Mouse (Mus musculus): ENCODE data around the gene Tcte1. TPM values are rescaled to one million over a fixed set of nuclear protein-coding genes. Genes with fewer than 3 reads are reported as not detected.

Gene Tcte1
- polyA plus RNA-seq, 1 experiment = 0.16 TPM

DNA sequence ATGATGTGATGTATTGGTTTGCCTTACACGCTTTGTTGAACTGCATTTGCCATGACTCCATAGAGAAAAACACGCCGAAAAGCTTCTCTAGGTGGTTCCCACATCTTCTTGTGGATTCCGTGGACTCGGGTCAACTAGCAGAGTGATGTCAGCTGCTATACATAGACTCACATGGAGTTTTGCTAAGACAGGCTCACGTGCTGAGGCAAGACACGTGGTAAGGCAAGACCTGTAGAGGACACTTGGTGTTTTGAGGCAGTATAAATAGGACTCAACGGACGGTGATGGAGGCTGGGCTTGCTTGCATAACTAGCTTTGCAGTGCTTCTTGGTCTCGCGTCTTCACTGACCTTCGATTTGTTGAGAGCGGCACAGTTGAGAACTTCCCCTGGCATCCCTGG, 24.8 kb upstream of the Tcte1 start:
- Histone ChIP-seq H3K4me1 (ENCODE audit: control insufficient read depth, insufficient read depth, insufficient read length) (no peaks in the 10 kb centered on the region), H3K36me3 (ENCODE audit: control insufficient read depth, insufficient read depth, low read length) (no peaks in the 10 kb centered on the region), H3K4me3 (ENCODE audit: extremely low read depth, insufficient read depth, insufficient read length) (no peak overlapping the region), H3K27ac (ENCODE audit: insufficient read depth, low read length) (no peak overlapping the region), H3K27me3 (ENCODE audit: control insufficient read depth, insufficient read depth, low read length) (no peaks in the 10 kb centered on the region)
- 91% methylated on average over 13 of the region's 13 CpGs for WGBS
- TF ChIP-seq POLR2A (IDR thresholded peaks at IDR 0.05; ENCODE audit: low read depth, low read length) (no peak), CTCF (IDR thresholded peaks at IDR 0.05; ENCODE audit: extremely low read depth, insufficient read depth, insufficient read length, insufficient replicate concordance) (no peak)
- DNase-seq (ENCODE audit: low read depth in 1 of 2, low spot score in 2 of 2) = no peak

DNA sequence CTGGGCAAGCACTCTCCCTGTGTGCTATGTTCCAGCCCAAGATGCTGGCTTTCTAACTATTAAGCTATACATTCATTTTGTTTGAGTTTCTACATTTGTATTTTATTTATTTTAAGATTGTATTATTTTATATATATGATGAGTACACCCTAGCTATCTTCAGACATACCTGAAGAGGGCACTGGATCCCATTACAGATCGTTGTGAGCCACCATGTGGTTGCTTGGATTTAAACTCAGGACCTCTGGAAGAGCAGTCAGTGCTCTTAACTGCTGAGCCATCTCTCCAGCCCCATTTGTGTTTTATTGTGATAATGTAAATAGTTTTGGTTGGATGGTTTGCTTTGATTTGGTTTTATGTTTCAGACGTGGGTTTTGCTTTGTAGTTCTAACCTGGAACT, 23.7 kb upstream of the Tcte1 start:
- TF ChIP-seq CTCF (IDR thresholded peaks at IDR 0.05; ENCODE audit: extremely low read depth, insufficient read depth, insufficient read length, insufficient replicate concordance) (no peak), POLR2A (IDR thresholded peaks at IDR 0.05; ENCODE audit: low read depth, low read length) (no peak)
- Histone ChIP-seq H3K36me3 (ENCODE audit: control insufficient read depth, insufficient read depth, low read length) (no peaks in the 10 kb centered on the region), H3K4me1 (ENCODE audit: control insufficient read depth, insufficient read depth, insufficient read length) (no peaks in the 10 kb centered on the region), H3K27ac (ENCODE audit: insufficient read depth, low read length) (no peak overlapping the region), H3K27me3 (ENCODE audit: control insufficient read depth, insufficient read depth, low read length) (no peaks in the 10 kb centered on the region), H3K4me3 (ENCODE audit: extremely low read depth, insufficient read depth, insufficient read length) (no peak overlapping the region)
- DNase-seq (ENCODE audit: low read depth in 1 of 2, low spot score in 2 of 2) = no peak
- 30% methylated on average over 2 of the region's 2 CpGs for WGBS

DNA sequence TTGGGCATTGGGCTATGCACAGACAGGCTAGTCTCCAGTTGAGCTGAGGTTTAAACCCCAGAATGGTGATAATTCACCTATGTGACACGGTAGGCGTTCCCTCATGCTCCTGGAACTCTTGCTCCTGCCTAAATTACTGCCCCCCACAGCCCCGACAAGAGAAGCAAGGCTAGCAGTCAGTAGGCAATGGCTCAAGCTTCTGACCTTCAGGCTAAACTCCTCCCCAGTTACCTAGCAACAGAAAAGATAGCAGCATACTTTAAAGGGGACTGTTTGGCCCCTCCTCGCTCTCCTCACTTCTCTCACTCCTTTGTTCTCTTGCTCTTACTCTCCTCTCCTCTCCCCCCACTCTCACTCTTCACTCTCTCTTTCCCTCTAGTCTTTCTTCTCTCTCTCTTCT, 22.3 kb upstream of the Tcte1 start:
- DNase-seq (ENCODE audit: low read depth in 1 of 2, low spot score in 2 of 2) = no peak
- Histone ChIP-seq H3K36me3 (ENCODE audit: control insufficient read depth, insufficient read depth, low read length) (no peaks in the 10 kb centered on the region), H3K27me3 (ENCODE audit: control insufficient read depth, insufficient read depth, low read length) (no peaks in the 10 kb centered on the region), H3K4me1 (ENCODE audit: control insufficient read depth, insufficient read depth, insufficient read length) (no peaks in the 10 kb centered on the region), H3K27ac (ENCODE audit: insufficient read depth, low read length) (no peak overlapping the region), H3K4me3 (ENCODE audit: extremely low read depth, insufficient read depth, insufficient read length) (no peak overlapping the region)
- 94% methylated on average over 4 of the region's 4 CpGs for WGBS
- no peak for TF ChIP-seq CTCF (IDR thresholded peaks at IDR 0.05; ENCODE audit: extremely low read depth, insufficient read depth, insufficient read length, insufficient replicate concordance)
- no peak for TF ChIP-seq POLR2A (IDR thresholded peaks at IDR 0.05; ENCODE audit: low read depth, low read length)

DNA sequence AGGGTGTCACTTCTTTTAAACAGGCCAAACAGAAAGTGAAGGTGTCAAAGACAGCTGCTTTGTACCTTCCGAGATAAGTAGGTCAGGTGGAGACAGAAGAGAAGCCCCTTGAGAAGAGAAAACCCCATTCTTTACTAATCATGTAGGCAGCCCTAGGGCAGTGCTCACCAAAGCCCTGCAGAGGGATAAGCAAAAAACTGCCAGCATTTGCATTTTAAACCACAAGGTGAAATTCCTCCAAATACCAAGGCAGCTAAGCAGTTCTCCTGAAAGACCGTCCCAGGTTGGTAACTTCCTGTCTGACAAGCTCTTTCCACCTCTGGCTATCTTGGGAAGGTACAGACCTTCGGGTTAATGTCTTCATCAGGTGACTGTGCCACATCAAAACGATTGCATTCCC, 20.9 kb upstream of the Tcte1 start:
- Histone ChIP-seq H3K36me3 (ENCODE audit: control insufficient read depth, insufficient read depth, low read length) (no peaks in the 10 kb centered on the region), H3K27ac (ENCODE audit: insufficient read depth, low read length) (no peak overlapping the region), H3K4me1 (ENCODE audit: control insufficient read depth, insufficient read depth, insufficient read length) (no peaks in the 10 kb centered on the region), H3K4me3 (ENCODE audit: extremely low read depth, insufficient read depth, insufficient read length) (no peak overlapping the region), H3K27me3 (ENCODE audit: control insufficient read depth, insufficient read depth, low read length) (no peaks in the 10 kb centered on the region)
- no peak for DNase-seq (ENCODE audit: low read depth in 1 of 2, low spot score in 2 of 2)
- TF ChIP-seq POLR2A (IDR thresholded peaks at IDR 0.05; ENCODE audit: low read depth, low read length) (no peak), CTCF (IDR thresholded peaks at IDR 0.05; ENCODE audit: extremely low read depth, insufficient read depth, insufficient read length, insufficient replicate concordance) (no peak)
- WGBS = 40% methylated on average over 4 of the region's 4 CpGs

DNA sequence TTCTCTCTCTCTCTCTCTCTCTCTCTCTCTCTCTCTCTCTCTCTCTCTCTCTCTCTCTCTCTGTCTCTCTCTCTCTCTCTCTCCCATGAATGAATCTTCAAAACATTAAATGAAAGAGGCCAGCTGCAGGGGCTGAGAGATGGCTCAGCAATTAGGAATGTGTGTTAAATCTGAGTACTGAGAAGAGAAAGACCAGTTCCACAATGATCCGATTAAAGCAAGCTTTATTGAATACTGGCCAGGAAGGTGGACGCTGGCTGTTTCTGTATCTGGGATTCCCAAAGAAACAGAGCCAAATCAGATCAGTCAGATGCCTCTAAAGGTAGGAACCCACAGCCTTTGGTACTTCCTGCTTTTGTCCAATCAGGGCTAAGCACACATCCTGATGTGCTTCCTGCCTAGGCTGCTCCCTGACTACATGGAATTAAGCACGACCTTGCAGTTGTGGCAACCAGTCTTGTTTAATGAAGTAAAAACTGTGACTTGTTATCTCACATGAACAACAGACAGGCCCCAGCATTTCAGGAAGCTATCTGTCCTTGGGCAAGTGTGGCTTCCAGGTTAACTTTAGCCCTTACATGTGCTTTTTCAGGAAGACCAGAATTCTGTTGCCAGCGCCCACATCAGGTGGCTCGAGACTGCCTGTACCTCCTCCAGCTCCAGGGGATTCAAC, 19.8 kb upstream of the Tcte1 start:
- DNase-seq (ENCODE audit: low read depth in 1 of 2, low spot score in 2 of 2) = no peak
- no peaks in the 10 kb centered on the region for H3K27me3 ChIP-seq (ENCODE audit: control insufficient read depth, insufficient read depth, low read length)
- WGBS = 12% methylated on average over 5 of the region's 5 CpGs

DNA sequence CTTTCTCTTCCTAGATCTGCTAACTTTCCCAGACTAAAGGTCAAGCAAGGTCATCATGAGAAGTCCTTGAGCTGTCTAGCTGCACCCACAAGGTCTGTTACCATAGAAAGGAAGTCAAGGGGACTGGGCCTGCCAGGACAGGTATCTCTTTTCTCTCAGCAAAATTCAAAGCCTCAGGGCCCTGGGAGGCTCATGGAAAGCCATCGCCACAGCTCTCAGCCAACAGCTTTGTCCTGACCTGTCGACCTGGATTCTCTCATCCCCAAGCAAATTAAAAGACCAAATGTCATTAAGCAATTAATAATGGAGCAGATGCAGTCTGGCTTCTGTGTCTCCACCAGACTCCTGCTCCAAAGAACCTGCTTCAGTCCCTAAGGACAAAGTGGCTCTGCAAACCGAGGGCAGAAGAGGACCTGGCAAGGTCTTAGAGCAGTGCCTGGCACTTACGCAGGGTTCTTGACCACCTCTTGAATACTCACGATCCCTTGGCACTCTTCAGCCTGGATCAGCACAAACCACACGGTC, 17.2 kb upstream of the Tcte1 start:
- H3K27ac ChIP-seq (ENCODE audit: insufficient read depth, low read length) = no peak overlapping the region
- no peaks in the 10 kb centered on the region for H3K27me3 ChIP-seq (ENCODE audit: control insufficient read depth, insufficient read depth, low read length)
- WGBS = 78% methylated on average over 6 of the region's 6 CpGs
- no peak overlapping the region for H3K4me3 ChIP-seq (ENCODE audit: extremely low read depth, insufficient read depth, insufficient read length)
- no peak for DNase-seq (ENCODE audit: low read depth in 1 of 2, low spot score in 2 of 2)
- no peaks in the 10 kb centered on the region for H3K4me1 ChIP-seq (ENCODE audit: control insufficient read depth, insufficient read depth, insufficient read length)
- H3K36me3 ChIP-seq (ENCODE audit: control insufficient read depth, insufficient read depth, low read length) = no peaks in the 10 kb centered on the region
- TF ChIP-seq CTCF (IDR thresholded peaks at IDR 0.05; ENCODE audit: extremely low read depth, insufficient read depth, insufficient read length, insufficient replicate concordance) (no peak), POLR2A (IDR thresholded peaks at IDR 0.05; ENCODE audit: low read depth, low read length) (no peak)

More for the DNA sequence above, 19.8 kb upstream of the Tcte1 start:
- Histone ChIP-seq H3K4me3 (ENCODE audit: extremely low read depth, insufficient read depth, insufficient read length) (no peak overlapping the region), H3K27ac (ENCODE audit: insufficient read depth, low read length) (no peak overlapping the region), H3K36me3 (ENCODE audit: control insufficient read depth, insufficient read depth, low read length) (no peaks in the 10 kb centered on the region), H3K4me1 (ENCODE audit: control insufficient read depth, insufficient read depth, insufficient read length) (no peaks in the 10 kb centered on the region)
- TF ChIP-seq CTCF (IDR thresholded peaks at IDR 0.05; ENCODE audit: extremely low read depth, insufficient read depth, insufficient read length, insufficient replicate concordance) (no peak), POLR2A (IDR thresholded peaks at IDR 0.05; ENCODE audit: low read depth, low read length) (no peak)

DNA sequence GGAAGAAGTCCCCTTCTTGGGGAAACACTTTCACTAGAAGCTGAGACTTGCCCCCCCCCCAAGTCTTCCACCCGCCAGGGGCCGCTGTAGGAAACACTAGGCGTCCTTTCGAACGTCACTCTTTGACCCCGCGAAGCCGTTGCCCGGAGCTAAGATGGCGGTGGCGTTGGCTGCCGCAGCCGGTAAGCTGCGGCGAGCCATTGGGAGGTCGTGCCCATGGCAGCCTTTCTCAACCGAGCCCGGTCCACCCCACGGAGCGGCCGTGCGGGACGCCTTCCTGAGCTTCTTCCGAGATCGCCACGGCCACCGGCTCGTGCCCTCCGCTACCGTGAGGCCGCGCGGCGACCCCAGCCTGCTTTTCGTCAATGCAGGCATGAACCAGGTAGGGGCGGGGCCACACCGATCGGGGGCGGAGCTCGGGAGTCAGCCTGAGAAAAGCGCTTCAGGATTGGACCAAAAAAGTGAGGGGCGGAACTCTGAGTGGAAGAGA, 16.5 kb upstream of the Tcte1 start, which contains the start of gene Aars2:
TSS of gene Aars2 (plus strand) at position 142 of the 490 bp plus-strand sequence.
- WGBS = 1% methylated on average over 42 of the region's 42 CpGs
- Histone ChIP-seq H3K36me3 (ENCODE audit: control insufficient read depth, insufficient read depth, low read length) (no peaks in the 10 kb centered on the region), H3K4me1 (ENCODE audit: control insufficient read depth, insufficient read depth, insufficient read length) (no peaks in the 10 kb centered on the region), H3K27me3 (ENCODE audit: control insufficient read depth, insufficient read depth, low read length) (no peaks in the 10 kb centered on the region), H3K4me3 (ENCODE audit: extremely low read depth, insufficient read depth, insufficient read length) (peak within 1 kb of the TSS; percentile 99), H3K27ac (ENCODE audit: insufficient read depth, low read length) (peak within 1 kb of the TSS; percentile 91)
- peak; percentile 87 to 92 for DNase-seq (ENCODE audit: low read depth in 1 of 2, low spot score in 2 of 2)
- peak; percentile 32 for TF ChIP-seq POLR2A (IDR thresholded peaks at IDR 0.05; ENCODE audit: low read depth, low read length)
- peak; percentile 74; the same call in 1 of the 2 replicates for TF ChIP-seq CTCF (IDR thresholded peaks at IDR 0.05; ENCODE audit: extremely low read depth, insufficient read depth, insufficient read length, insufficient replicate concordance)

Data from spleen, adult 2 months (tissue).